Mouse (Mus musculus) midbrain, embryonic 12.5 days (tissue): Measurements from ENCODE around the gene Arnt2. TPM values are rescaled to one million over a fixed set of nuclear protein-coding genes. Genes with fewer than 3 reads are reported as not detected.

Source experiments
- ATAC-seq: fragments of 200-750 bp; cut with Nextera tagmentation; 2 replicates; pipeline ENCODE4 v1.8.0; 2017; ENCODE audit warnings: low read depth, moderate TSS enrichment, moderate library complexity; ENCODE audit not compliant: low FRiP score
- H3K27ac ChIP-seq: fragments of 300-500 bp; sonication (generic); replicated peaks from 2 replicates; pipeline ENCODE4 v1.5.1; 2016; ENCODE audit warnings: mild to moderate bottlenecking
- H3K27me3 ChIP-seq: fragments of 300-500 bp; sonication (generic); 2 replicates; pipeline ENCODE4 v1.6.1; 2016; ENCODE audit warnings: mild to moderate bottlenecking
- H3K36me3 ChIP-seq: fragments of 300-500 bp; sonication (generic); 2 replicates; pipeline ENCODE4 v1.6.1; 2016
- H3K4me1 ChIP-seq: fragments of 300-500 bp; sonication (generic); 2 replicates; pipeline ENCODE4 v1.6.1; 2016
- H3K4me2 ChIP-seq: fragments of 300-500 bp; sonication (generic); replicated peaks from 2 replicates; pipeline ENCODE4 v1.6.1; 2016; ENCODE audit warnings: mild to moderate bottlenecking, moderate library complexity
- H3K4me3 ChIP-seq: fragments of 300-500 bp; sonication (generic); 2 replicates; pipeline ENCODE4 v1.5.1; 2016; ENCODE audit warnings: mild to moderate bottlenecking
- H3K9ac ChIP-seq: fragments of 300-500 bp; sonication (generic); replicated peaks from 2 replicates; pipeline ENCODE4 v1.6.1; 2016; ENCODE audit warnings: mild to moderate bottlenecking, moderate library complexity
- H3K9me3 ChIP-seq: fragments of 300-500 bp; sonication (generic); 2 replicates; pipeline ENCODE4 v1.6.1; 2016; ENCODE audit warnings: mild to moderate bottlenecking
- WGBS: fragments of 180-500 bp; shearing (Covaris S2); methylation state at CpG from one replicate; pipeline ENCODE4 v1.1.7; 2016; 5-methylcytosine and 5-hydroxymethylcytosine counted together
- polyA plus RNA-seq: library from polyadenylated mRNA; unstranded; fragments of >200 nt; fragmentation: Nextera tagmentation; extraction: Ambion mirVana; gene quantifications from 2 replicates; pipeline ENCODE4 v1.2.1, GENCODE M21; 2016

Gene Arnt2
- polyA plus RNA-seq, 1 experiment from 2014 or later: 67.1 TPM

DNA sequence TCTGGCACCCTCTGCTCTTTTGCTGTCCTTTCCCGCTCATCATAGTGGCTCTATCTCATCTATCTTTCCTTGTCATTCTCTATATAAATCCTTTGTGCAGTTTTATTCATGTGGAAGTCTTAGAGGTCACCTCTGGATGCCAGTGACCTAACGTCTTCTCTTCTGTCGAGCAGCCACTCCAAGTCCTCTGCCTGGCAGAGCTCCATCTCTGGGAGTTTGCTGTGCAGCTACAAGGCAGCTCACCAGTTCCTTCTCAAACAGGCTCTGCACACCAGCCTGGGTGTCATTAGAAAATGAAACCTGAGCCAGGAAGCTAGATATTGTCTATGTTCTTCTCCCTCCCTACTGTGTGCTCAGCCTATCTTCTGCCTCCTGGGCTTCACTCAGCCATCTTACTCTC is 98.4 kb downstream of the Arnt2 start:
- no peak overlapping the region for H3K9ac ChIP-seq
- H3K36me3 ChIP-seq: peaks cover 62% of the 10 kb centered on the region
- 85% methylated on average over 3 of the region's 3 CpGs for WGBS
- H3K27me3 ChIP-seq: no peaks in the 10 kb centered on the region
- H3K4me2 ChIP-seq: no peak overlapping the region
- H3K4me3 ChIP-seq: no peak overlapping the region
- H3K9me3 ChIP-seq: no peaks in the 10 kb centered on the region
- no peak for ATAC-seq
- H3K4me1 ChIP-seq: no peaks in the 10 kb centered on the region
- no peak overlapping the region for H3K27ac ChIP-seq

DNA sequence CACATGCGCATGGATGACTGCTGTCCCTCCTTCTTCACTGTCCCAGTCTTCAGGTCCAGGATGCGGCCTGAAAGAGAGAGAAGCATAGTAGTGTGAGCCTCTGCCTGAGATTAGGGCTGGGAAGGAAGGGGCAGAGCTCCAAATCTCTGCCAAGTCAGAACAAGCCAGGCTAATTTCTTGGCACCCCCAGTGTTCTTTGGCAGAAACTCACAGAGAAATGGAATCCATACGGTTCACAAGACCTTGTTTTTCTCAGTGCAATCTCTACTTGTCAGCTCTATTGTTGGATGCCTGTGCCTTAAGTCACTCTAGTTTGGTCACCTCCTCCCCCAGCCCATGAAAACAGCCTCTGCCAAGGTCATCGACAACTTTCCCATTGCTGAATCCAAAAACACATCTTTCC is 99.1 kb downstream of the Arnt2 start:
- Histone ChIP-seq H3K9ac (no peak overlapping the region), H3K4me2 (no peak overlapping the region), H3K27me3 (no peaks in the 10 kb centered on the region), H3K36me3 (peaks cover 65% of the 10 kb centered on the region), H3K4me1 (no peaks in the 10 kb centered on the region), H3K4me3 (no peak overlapping the region), H3K27ac (no peak overlapping the region), H3K9me3 (no peaks in the 10 kb centered on the region)
- no peak for ATAC-seq
- 91% methylated on average over 4 of the region's 4 CpGs for WGBS

DNA sequence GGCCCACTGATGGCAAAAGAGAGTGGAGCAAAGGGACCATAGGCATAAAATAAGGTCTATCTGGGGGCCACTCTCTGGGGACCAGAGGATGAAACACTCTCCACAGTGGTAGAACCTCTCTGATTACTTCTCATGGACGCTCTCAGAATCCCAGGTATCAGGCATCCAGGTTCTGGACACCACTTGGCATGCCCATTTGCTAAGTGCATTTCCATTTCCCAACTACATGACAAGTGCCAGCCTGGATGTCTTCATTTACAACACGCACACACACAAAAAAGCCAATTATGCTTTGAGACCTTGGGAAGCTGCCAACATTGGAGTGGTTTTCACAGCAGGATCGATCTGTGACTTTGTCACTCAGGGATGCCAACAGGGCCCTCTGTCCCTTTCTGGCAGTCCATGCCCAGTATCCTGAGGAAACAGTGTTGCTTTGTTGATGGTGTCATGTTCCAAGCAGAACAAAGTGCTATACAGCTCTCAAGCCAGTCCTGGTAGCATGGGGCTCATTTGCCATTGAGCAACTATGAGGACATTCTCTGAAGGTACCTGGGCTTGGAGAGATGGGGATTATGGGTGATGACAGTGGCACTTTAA is 102.5 kb downstream of the Arnt2 start:
- no peak for ATAC-seq
- peaks cover 62% of the 10 kb centered on the region for H3K36me3 ChIP-seq

DNA sequence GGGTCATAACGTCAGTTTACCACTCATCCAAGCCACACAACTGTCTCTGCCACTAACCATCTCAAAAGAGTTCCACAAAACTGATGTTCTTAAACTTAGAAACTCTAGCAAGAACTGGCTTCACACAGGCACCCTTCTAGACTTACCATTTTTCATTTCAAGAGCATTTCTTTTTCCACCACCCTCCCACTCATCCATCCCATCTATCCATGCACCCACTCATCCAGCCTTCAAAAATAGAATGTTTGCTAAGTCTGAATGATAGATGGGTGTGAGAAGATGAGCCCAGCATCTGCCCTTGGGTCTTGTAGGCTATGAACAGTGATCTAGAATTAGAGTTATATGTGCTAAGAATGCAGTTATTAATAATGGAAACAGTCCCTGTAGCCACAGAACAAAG is 109.7 kb downstream of the Arnt2 start:
- Histone ChIP-seq H3K27me3 (no peaks in the 10 kb centered on the region), H3K27ac (no peak overlapping the region), H3K4me1 (no peaks in the 10 kb centered on the region), H3K4me2 (no peak overlapping the region), H3K4me3 (no peak overlapping the region), H3K9ac (no peak overlapping the region), H3K36me3 (peaks cover 45% of the 10 kb centered on the region), H3K9me3 (no peaks in the 10 kb centered on the region)
- no peak for ATAC-seq
- 79% methylated on average over 1 of the region's 1 CpGs for WGBS

More for the DNA sequence above, 102.5 kb downstream of the Arnt2 start:
- Histone ChIP-seq H3K4me1 (no peaks in the 10 kb centered on the region), H3K4me3 (no peak overlapping the region), H3K9ac (no peak overlapping the region), H3K27me3 (no peaks in the 10 kb centered on the region), H3K9me3 (no peaks in the 10 kb centered on the region), H3K27ac (no peak overlapping the region), H3K4me2 (no peak overlapping the region)
- 91% methylated on average over 3 of the region's 3 CpGs for WGBS

DNA sequence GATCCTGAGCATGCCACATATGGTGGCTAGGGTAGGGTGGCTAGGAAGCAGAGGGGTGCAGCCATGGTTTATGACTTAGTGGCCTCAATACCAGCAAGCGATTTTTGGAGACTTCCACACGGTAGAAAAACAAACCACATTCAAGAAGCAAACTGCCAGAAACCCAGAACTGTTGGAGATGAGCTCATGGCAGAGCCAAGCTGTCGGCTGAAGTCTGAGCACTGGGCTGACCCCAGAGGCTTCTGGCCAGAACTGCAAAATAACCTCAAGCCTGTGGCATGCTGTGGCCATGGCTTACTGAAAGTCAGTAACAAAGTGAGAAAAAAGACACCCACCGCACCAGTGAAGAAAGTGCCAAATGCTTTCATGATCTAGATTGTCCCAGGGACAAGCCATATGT is 110.4 kb downstream of the Arnt2 start:
- H3K27ac ChIP-seq: no peak overlapping the region
- H3K4me3 ChIP-seq: no peak overlapping the region
- no peak overlapping the region for H3K9ac ChIP-seq
- no peak overlapping the region for H3K4me2 ChIP-seq
- 96% methylated on average over 4 of the region's 4 CpGs for WGBS
- no peaks in the 10 kb centered on the region for H3K9me3 ChIP-seq
- no peak for ATAC-seq
- H3K4me1 ChIP-seq: no peaks in the 10 kb centered on the region
- no peaks in the 10 kb centered on the region for H3K27me3 ChIP-seq
- peaks cover 39% of the 10 kb centered on the region for H3K36me3 ChIP-seq

DNA sequence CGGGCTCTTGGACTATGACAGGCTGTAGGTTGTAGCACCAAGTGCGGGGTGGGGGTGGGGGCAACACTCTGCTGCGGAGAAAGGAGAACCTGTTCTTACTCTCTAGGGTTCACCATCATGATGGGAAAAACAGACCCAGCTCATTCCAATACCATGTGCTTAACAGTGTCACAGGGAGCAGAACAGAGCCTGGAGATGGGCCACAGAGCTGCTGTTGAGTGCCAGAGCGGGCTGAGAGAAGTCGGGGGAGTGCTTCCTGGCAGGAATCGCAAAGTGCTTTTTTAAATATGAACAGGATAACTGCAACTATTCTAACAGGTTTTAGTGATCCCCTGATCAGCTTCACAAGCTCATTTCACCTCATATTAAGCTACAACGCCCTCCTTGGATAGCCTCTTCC is 116.9 kb downstream of the Arnt2 start:
- no peaks in the 10 kb centered on the region for H3K27me3 ChIP-seq
- no peak overlapping the region for H3K4me3 ChIP-seq
- WGBS: 90% methylated on average over 7 of the region's 7 CpGs
- H3K4me1 ChIP-seq: no peaks in the 10 kb centered on the region
- ATAC-seq: no peak
- H3K9ac ChIP-seq: no peak overlapping the region
- no peaks in the 10 kb centered on the region for H3K9me3 ChIP-seq
- no peak overlapping the region for H3K27ac ChIP-seq
- peaks cover 34% of the 10 kb centered on the region for H3K36me3 ChIP-seq
- no peak overlapping the region for H3K4me2 ChIP-seq

DNA sequence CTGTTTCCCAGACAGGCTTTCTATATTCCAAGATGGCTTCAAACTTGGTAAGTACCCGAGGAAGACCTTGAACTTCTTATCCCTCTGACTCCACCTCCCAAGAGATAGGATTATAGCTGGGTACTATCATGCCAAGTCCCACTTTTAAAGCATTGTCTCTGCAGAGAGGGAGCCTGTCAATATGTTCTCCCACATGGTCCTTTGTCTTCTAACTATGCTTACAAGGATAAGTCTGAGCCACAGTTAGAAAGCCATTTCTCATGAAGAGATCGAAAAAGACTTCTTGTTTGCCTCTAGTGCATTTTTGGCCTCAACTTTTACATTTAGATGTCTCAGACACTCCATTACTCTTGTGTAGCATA is 122.8 kb downstream of the Arnt2 start:
- no peaks in the 10 kb centered on the region for H3K9me3 ChIP-seq
- no peak overlapping the region for H3K4me2 ChIP-seq
- H3K4me1 ChIP-seq: no peaks in the 10 kb centered on the region
- no peaks in the 10 kb centered on the region for H3K27me3 ChIP-seq
- no peak overlapping the region for H3K27ac ChIP-seq
- H3K9ac ChIP-seq: no peak overlapping the region
- ATAC-seq: no peak
- peaks cover 56% of the 10 kb centered on the region for H3K36me3 ChIP-seq
- WGBS: 80% methylated on average over 2 of the region's 2 CpGs
- H3K4me3 ChIP-seq: no peak overlapping the region

DNA sequence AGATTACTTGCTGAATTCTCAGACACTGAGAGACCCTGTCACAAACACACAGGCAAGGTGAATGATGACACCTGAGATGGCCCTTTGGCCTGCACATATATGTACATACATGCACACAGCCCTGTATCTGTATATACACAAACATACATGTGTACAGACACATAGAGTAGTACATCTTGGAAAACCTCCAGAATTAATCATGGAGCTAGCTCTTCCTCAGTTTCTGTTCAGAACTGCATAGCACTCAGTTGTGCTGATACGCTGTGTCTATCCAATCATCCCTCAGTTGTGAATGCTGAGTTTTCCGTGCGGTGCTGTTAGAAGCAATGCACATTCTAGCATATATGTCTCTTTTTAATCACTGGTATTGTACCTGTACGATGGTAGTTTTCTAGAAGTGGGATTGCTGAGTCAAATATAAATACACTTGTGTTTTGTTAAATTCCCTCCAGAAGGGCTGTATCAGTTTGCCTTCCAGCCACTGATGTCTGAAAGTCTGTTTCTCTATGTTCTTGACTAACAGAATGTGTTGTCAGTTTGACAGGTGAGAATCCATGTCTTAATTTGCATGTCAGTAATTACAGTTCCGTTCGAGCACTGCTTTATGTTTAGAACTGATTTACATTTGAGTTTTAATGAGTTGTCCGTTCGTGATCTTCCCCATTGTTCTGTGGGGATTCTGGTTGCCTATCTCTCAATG is 123.3 kb downstream of the Arnt2 start:
- no peak overlapping the region for H3K4me3 ChIP-seq
- H3K9me3 ChIP-seq: no peaks in the 10 kb centered on the region
- no peaks in the 10 kb centered on the region for H3K4me1 ChIP-seq
- 92% methylated on average over 8 of the region's 8 CpGs for WGBS
- H3K36me3 ChIP-seq: peaks cover 61% of the 10 kb centered on the region
- no peak for ATAC-seq
- H3K27ac ChIP-seq: no peak overlapping the region
- no peak overlapping the region for H3K9ac ChIP-seq
- H3K27me3 ChIP-seq: no peaks in the 10 kb centered on the region
- H3K4me2 ChIP-seq: no peak overlapping the region

DNA sequence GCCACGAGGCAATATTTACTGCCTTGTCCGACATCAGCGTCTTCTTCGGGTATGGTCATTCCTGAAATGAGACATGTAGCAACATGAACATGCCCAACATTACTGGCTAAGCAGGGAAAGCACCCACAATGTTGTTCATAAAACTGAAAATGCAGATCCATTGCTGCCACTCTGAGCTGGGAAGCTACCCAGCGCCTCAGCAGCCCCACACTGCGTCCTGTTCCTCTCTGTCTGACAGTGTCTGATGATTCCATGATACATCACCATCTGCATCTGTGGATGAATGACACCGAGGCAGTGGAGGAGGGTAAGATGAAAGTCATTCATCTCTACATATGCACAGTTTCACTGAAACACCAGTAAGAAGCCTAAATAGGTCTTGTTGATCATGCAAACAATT is 124.2 kb downstream of the Arnt2 start:
- no peaks in the 10 kb centered on the region for H3K9me3 ChIP-seq
- H3K4me3 ChIP-seq: no peak overlapping the region
- no peak for ATAC-seq
- no peak overlapping the region for H3K4me2 ChIP-seq
- H3K4me1 ChIP-seq: no peaks in the 10 kb centered on the region
- H3K27ac ChIP-seq: no peak overlapping the region
- H3K27me3 ChIP-seq: no peaks in the 10 kb centered on the region
- no peak overlapping the region for H3K9ac ChIP-seq
- 92% methylated on average over 7 of the region's 7 CpGs for WGBS
- H3K36me3 ChIP-seq: peaks cover 68% of the 10 kb centered on the region

DNA sequence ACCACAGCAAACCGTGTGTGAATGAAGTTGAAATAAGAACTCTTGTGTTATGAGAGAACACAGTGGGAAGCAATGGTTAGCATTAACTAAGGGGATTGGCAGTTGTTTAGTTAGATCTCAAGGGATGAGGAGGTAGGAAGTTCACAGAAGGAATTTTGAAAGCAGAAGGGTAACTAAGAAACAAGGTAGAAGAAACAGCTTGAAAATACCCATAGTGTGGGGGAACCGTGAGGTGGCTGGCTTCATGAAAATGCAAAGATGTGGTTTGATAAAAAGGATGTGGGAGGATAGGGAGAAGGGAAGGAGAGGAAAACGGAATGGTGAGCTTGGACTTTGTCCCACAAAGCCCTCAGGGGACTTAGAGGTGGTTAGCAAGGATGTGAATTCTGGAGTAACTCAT is 125.0 kb downstream of the Arnt2 start:
- Histone ChIP-seq H3K27me3 (no peaks in the 10 kb centered on the region), H3K4me1 (no peaks in the 10 kb centered on the region), H3K4me2 (no peak overlapping the region), H3K4me3 (no peak overlapping the region), H3K36me3 (peaks cover 69% of the 10 kb centered on the region), H3K9me3 (no peaks in the 10 kb centered on the region), H3K27ac (no peak overlapping the region), H3K9ac (no peak overlapping the region)
- ATAC-seq: no peak
- 87% methylated on average over 3 of the region's 3 CpGs for WGBS

DNA sequence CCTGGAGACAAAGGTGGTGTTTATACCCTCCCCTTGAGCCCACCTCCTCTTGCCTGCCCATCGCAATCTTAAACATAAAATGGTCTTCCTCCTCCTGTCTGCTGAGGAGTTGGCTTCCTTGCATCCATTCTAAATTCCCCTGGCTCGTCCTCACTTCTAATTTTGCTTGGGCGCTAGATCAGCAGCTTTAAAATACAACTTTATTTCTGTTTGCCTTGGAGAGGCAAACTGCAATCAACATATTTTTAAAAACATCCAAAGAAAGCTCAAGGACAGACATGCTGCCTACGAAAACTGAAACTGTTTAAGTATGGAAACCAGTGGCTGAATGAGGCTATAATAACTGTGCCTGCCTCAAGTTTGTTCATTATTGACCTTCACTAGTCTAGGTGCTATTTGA is 127.7 kb downstream of the Arnt2 start:
- 92% methylated on average over 4 of the region's 4 CpGs for WGBS
- no peak for ATAC-seq
- peaks cover 83% of the 10 kb centered on the region for H3K36me3 ChIP-seq

DNA sequence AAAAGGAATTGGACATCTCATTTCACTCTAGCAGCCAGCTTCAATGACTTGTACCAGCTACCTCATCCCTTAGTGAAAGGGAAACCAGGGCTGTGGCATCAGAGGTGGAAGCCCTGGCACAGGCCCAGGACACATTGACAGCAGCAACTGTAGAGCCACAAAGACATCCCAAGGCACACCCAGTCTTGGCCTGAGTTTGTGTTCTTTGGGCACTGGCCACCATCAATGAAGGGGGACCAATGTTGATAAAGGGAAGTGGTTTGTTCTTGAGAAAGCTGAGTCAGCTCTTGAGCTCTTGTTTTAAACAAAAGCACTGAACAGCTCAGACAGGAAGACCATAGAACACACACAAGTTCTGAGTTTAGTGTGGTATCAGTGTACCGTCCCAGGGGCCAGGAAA is 130.7 kb downstream of the Arnt2 start:
- H3K27ac ChIP-seq: no peak overlapping the region
- no peak overlapping the region for H3K9ac ChIP-seq
- ATAC-seq: no peak
- no peaks in the 10 kb centered on the region for H3K4me1 ChIP-seq
- WGBS: 88% methylated on average over 1 of the region's 1 CpGs
- H3K36me3 ChIP-seq: peaks cover 79% of the 10 kb centered on the region
- H3K4me3 ChIP-seq: no peak overlapping the region
- H3K27me3 ChIP-seq: no peaks in the 10 kb centered on the region
- H3K9me3 ChIP-seq: no peaks in the 10 kb centered on the region
- H3K4me2 ChIP-seq: no peak overlapping the region

More for the DNA sequence above, 127.7 kb downstream of the Arnt2 start:
- no peaks in the 10 kb centered on the region for H3K27me3 ChIP-seq
- no peak overlapping the region for H3K4me2 ChIP-seq
- no peak overlapping the region for H3K9ac ChIP-seq
- H3K9me3 ChIP-seq: no peaks in the 10 kb centered on the region
- H3K4me1 ChIP-seq: no peaks in the 10 kb centered on the region
- H3K27ac ChIP-seq: no peak overlapping the region
- H3K4me3 ChIP-seq: no peak overlapping the region

DNA sequence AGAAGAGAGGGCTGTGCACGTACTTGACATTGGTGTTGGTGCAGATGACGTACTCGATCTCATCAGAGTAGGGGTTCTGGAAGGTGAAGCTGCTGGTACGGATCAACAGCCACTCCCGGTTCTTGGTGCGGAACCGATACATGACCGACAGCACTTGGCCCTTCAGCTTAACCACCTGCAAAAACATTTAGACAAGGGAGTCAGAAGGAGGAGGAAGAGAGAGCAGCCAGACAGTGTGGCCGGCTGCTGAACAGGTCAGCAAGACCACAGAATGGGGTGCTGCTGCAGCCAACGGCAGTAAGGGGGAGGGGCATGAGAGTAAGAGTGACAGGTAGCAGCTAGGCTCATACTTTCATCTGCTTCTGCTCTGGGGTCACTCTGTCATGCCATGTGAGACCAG is 134.7 kb downstream of the Arnt2 start:
- no peak for ATAC-seq
- Histone ChIP-seq H3K27me3 (no peaks in the 10 kb centered on the region), H3K27ac (no peak overlapping the region), H3K4me1 (no peaks in the 10 kb centered on the region; the same call in 1 of the 2 replicates), H3K9ac (no peak overlapping the region), H3K36me3 (peaks cover 76% of the 10 kb centered on the region), H3K4me3 (no peak overlapping the region), H3K4me2 (no peak overlapping the region), H3K9me3 (no peaks in the 10 kb centered on the region)
- 79% methylated on average over 10 of the region's 10 CpGs for WGBS
